Mouse (Mus musculus): ENCODE measurements around the gene Hspa1l. TPM values are rescaled to one million over a fixed set of nuclear protein-coding genes. Genes with fewer than 3 reads are reported as not detected.
"Not testable (repeated sequence)": the region's sequence is repeated elsewhere in the genome, so short reads cannot be mapped to it uniquely, and the experiment has no call there.

Hspa1l gene
- polyA plus RNA-seq, 1 experiment from 2014 or later, result 1.7 TPM

DNA sequence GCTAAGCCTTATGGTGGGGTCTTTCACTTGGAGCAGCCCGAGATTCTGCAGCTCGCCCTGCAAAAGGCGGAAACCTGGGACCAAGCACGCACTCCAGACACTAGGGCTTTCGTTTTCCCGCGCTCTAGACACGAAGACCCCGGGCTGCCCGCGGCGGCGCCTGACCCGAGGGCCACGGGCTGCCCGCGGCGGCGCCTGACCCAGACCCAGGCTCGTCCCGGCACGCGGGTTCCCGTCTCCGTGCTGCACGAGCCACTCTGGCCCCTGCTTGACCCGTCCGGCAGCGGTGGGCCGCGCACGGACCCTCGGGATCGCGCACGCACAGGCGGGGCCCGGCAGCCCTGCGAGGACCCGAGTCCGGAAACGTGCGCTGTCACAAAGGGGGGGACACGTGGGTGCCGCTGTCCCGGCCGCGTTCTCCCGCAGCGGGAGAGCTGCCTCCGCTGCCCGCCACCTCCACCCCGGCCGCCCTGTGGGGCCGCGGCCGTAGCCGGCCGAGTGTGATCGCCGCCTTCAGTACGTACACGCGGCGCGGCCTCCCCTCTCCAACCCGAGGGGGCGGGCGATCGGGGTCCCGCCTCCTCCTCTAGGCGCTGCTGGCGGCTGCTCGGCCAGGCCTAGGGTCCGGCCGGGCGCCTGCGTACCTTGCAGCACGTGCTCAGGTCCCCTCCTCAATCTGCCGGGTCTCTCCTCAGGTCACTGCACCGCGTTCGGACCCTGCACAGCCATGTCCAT, 28.4 kb downstream of the Hspa1l start, which contains the start of gene Vars:
Gene Vars (plus strand): TSS at position 271 of the 735 bp plus-strand sequence.
- WGBS (ENCODE audit: missing documents), result under 1% methylated on average over 77 of the region's 83 CpGs
- Histone ChIP-seq H3K36me3 (ENCODE audit: inconsistent target) (peaks cover 13% of the 10 kb centered on the region; the same call in 1 of the 2 replicates), H3K4me3 (ENCODE audit: inconsistent target) (peak within 1 kb of the TSS; percentile 72), H3K79me2 (ENCODE audit: inconsistent target) (peaks cover 69% of the 10 kb centered on the region), H3K27ac (peak within 1 kb of the TSS; percentile 94)

DNA sequence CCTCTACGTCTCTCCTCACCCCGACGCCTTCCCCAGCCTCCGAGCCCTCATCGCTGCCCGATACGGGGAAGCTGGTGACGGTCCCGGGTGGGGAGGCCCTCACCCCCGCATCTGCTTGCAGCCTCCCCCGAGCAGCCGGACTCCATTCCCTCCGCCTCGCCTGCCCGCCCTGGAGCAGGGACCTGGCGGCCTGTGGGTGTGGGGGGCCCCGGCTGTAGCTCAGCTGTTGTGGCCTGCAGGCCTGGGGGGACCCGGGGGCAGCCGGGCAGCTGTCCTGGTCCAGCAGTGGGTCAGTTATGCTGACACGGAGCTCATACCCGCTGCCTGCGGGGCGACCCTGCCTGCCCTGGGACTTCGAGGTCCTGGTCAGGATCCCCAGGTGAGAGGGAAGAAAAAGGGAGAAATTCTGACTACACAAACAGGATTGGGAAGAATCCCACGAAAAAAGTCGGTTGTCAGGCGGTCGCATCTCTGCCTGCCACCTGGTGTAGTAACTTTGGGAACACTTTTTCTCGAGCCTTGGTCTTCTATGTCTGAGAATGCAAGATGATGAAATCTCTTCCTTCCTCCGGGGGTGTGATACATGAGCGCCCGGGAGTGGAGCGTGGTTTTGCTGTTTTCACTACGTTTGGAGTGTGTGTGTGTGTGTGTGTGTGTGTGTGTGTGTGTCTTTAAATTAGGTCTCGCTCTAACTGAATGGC, 29.1 kb downstream of the Hspa1l start:
- peak overlapping the region; percentile 40 for H3K4me3 ChIP-seq (ENCODE audit: inconsistent target)
- H3K79me2 ChIP-seq (ENCODE audit: inconsistent target), result peaks cover 67% of the 10 kb centered on the region
- 1% methylated on average over 35 of the region's 35 CpGs for WGBS (ENCODE audit: missing documents)
- H3K27ac ChIP-seq, result peak overlapping the region; percentile 70
- peaks cover 13% of the 10 kb centered on the region; the same call in 1 of the 2 replicates for H3K36me3 ChIP-seq (ENCODE audit: inconsistent target)

DNA sequence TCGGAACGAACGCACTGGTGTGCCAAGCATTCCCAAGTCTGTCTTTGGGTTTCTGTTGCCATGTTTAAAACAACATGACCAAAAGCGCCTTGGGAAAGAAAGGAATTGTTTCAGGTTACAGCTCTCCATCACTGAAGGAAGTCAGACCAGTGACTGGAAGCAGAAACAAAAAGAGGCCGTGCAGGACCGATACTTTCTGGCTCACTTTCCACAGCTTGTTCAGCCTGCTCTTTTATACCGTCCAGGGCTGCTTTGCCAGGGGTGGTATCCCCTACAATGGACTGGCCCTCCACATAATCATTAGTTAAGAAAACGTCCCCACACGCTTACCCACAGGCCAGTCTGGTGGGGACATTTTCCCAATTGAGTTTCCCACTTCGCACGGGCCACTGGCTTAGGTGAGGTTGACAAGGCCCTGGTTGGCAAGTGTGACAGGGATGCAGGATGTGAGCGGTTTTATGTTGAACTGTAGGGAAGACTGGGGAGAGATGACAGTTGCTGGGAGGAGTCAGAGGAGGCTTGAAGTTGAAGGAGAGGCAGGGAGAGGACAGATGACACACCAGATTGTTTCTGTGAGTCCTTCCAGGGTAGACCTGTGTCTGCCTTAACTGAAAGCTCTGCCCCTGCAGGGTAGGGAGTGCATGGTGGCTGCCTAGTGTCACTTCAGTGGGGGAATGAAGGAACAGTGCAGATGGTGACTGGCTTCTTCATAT, 29.8 kb downstream of the Hspa1l start:
- H3K4me3 ChIP-seq (ENCODE audit: inconsistent target), result peak overlapping the region; percentile 40
- H3K36me3 ChIP-seq (ENCODE audit: inconsistent target), result peaks cover 13% of the 10 kb centered on the region; the same call in 1 of the 2 replicates
- peak overlapping the region; percentile 70 for H3K27ac ChIP-seq
- peaks cover 60% of the 10 kb centered on the region for H3K79me2 ChIP-seq (ENCODE audit: inconsistent target)
- WGBS (ENCODE audit: missing documents), result 3% methylated on average over 12 of the region's 12 CpGs

DNA sequence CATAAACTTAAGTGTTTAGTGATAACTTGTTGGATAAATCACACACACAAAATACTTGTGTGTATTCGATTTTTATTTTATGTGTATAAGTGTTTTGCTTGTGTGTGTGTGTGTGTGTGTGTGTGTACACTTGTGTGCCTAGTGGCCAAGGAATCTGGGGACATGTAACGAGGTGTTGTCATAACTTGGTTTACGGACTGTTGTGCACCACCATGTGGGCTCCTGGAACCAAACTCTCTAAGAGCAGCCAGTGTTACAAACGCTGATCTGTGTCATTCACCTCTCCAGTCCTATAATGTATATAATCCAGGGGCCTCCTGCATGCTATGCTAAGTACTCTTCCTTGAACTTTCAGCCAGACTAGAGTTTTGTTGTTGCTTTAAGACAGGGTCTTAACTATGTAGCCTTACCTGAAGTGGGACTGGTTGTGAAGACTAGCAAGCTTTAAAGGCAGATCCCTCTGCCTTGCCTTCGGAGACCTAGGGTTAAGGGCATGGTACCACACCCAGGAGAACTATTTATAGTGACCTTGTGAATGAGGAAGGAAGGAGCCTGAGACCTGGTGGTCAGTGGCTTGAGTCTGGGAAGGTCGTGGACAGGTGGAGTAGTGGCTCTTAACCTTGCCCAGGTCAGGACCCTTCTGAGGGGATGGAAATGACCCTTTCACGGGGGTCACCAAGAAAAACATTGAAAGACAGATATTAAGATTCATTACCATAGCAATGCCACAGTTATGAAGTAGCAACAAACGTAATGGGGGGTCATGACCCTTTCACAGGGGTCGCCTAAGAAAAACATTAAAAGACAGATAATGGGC, 30.7 kb downstream of the Hspa1l start:
- Histone ChIP-seq H3K27ac (peak overlapping the region; percentile 21; the same call in 1 of the 2 replicates), H3K36me3 (ENCODE audit: inconsistent target) (peaks cover 13% of the 10 kb centered on the region; the same call in 1 of the 2 replicates), H3K4me3 (ENCODE audit: inconsistent target) (no peak overlapping the region), H3K79me2 (ENCODE audit: inconsistent target) (peaks cover 50% of the 10 kb centered on the region)
- WGBS (ENCODE audit: missing documents), result 43% methylated on average over 9 of the region's 9 CpGs

DNA sequence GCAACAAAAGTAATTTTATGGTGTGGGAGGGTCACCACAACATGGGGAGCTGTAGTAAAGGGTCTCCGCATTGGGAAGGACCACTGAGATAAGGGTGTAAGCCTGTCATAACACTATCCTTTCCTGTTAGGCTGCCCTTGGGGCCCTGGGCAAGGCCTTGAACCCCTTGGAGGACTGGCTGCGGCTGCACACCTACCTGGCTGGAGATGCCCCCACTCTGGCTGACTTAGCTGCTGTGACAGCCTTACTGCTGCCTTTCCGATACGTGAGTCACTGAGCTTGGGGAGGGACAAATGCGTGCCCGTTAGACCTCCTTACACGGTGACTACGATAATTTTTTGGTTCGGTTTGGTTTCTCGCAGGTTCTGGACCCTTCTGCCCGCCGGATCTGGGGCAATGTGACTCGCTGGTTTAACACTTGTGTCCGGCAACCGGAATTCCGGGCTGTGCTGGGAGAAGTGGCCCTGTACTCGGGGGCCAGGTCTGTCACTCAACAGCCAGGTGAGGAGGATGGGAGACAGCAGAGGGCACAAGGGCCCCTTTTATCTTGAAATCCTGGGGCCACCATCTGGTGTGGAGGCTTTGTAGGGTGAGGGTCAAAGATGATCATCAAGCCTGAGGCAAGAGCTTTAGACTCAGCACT, 31.7 kb downstream of the Hspa1l start:
- WGBS (ENCODE audit: missing documents), result 97% methylated on average over 13 of the region's 17 CpGs
- Histone ChIP-seq H3K79me2 (ENCODE audit: inconsistent target) (peaks cover 41% of the 10 kb centered on the region), H3K36me3 (ENCODE audit: inconsistent target) (peaks cover 13% of the 10 kb centered on the region; the same call in 1 of the 2 replicates), H3K27ac (no peak overlapping the region), H3K4me3 (ENCODE audit: inconsistent target) (no peak overlapping the region)

DNA sequence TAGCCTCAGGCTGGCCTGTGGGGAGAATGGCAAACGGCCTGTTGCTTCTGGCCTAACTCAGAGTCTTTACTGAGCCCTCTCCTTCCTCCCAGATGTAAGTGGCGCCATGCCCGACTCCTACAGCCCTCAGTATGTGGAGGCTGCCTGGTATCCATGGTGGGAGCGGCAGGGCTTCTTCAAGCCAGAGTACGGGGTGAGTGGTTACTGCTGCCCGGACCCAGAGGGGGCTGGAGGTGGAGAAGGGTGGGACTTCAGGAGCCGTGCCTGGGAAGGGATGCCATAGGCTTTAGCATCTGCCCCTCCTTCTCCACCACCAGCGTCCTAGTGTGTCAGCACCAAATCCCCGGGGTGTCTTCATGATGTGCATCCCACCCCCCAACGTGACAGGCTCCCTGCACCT, 32.7 kb downstream of the Hspa1l start:
- H3K27ac ChIP-seq, result no peak overlapping the region
- H3K79me2 ChIP-seq (ENCODE audit: inconsistent target), result peaks cover 32% of the 10 kb centered on the region
- H3K36me3 ChIP-seq (ENCODE audit: inconsistent target), result peaks cover 20% of the 10 kb centered on the region; the same call in 1 of the 2 replicates
- 94% methylated on average over 10 of the region's 10 CpGs for WGBS (ENCODE audit: missing documents)
- no peak overlapping the region for H3K4me3 ChIP-seq (ENCODE audit: inconsistent target)

DNA sequence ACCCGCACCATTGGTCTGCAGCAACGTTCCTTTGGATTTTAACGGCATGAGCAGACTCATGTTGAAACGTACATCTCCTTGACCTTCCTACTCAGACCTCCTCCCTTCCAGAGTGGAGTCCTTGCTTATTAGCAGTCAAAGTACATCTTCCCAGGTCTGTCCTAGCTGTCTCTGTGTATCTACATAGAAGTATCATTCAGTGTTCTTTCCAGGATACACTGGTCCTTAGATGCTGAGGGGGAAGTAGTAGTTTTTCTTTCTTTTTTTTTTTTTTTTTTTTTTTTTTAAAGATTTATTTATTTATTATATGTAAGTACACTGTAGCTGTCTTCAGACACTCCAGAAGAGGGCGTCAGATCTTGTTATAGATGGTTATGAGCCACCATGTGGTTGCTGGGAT, 33.4 kb downstream of the Hspa1l start:
- H3K36me3 ChIP-seq (ENCODE audit: inconsistent target), result peaks cover 26% of the 10 kb centered on the region
- whole genome bisulfite sequencing (ENCODE audit: missing documents), result 94% methylated on average over 4 of the region's 5 CpGs
- H3K4me3 ChIP-seq (ENCODE audit: inconsistent target); H3K27ac ChIP-seq: not testable (repeated sequence)
- H3K79me2 ChIP-seq (ENCODE audit: inconsistent target), result peaks cover 32% of the 10 kb centered on the region

DNA sequence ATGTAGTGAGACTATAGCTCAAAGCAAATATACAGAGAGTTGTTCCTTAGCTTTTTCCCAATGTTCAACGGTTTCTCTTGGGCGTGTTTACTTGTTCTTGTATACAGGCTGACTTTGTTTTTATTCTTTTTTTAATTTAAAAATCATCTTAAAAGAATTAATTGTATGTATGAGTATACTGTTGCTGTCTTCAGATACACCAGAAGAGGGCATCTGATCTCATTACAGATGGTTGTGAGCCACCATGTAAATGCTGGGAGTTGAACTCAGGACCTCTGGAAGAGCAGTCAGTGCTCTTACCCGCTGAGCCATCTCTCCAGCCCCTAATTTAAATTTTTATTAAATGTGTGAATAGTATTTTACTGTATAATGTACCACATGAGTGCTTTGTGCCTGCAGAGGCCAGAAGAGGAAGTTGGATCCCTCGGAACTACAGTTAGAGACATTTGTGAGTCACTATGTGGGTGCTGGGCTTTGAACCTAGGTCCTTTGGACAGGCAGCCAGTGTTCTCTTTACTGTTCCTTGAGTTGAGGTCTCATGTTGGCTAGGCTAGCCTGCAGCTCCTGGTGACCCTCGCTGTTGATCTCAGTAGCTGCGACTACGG, 35.0 kb downstream of the Hspa1l start:
- Histone ChIP-seq H3K4me3 (ENCODE audit: inconsistent target) (no peak overlapping the region), H3K36me3 (ENCODE audit: inconsistent target) (peaks cover 42% of the 10 kb centered on the region), H3K79me2 (ENCODE audit: inconsistent target) (peaks cover 28% of the 10 kb centered on the region), H3K27ac (no peak overlapping the region)
- 72% methylated on average over 7 of the region's 7 CpGs for WGBS (ENCODE audit: missing documents)

DNA sequence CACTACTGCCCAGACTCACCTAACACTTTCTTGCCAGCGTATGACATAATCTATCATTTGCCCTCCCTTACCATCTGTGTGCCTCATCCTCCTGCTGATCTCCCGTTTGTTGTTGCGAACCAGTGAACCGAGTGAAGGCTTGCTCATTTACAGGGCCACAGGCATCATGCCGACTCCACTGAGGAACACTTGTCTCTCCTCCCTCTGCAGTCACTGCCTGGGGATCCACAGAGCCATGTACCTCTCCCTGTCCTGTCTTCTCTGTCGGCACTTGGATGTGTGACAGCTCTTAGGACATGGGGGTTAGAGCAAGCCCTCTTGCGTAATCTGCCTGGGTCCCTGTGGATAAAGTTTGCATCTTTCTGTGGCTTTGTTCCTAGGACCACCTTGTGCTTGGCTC, 37.1 kb downstream of the Hspa1l start:
- WGBS (ENCODE audit: missing documents), result 88% methylated on average over 7 of the region's 7 CpGs
- peaks cover 60% of the 10 kb centered on the region for H3K36me3 ChIP-seq (ENCODE audit: inconsistent target)
- H3K27ac ChIP-seq, result no peak overlapping the region
- peaks cover 7% of the 10 kb centered on the region; the same call in 1 of the 2 replicates for H3K79me2 ChIP-seq (ENCODE audit: inconsistent target)
- H3K4me3 ChIP-seq (ENCODE audit: inconsistent target), result no peak overlapping the region

DNA sequence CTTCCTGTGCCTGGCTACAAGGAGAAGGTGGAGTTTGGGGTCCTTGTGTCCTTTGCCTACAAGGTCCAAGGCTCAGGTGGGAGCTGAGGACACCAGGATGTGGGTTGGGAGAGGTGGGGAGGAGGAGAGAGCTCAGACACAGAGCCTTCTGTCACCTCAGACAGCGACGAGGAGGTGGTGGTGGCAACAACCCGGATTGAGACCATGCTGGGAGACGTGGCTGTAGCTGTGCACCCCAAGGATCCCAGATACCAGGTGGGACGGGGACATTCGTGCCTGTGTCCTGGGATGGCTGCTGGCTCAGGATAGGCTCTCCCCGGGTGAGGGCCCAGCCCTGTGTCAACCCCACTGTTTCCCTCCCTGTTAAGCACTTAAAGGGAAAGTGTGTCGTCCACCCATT, 38.9 kb downstream of the Hspa1l start:
- Histone ChIP-seq H3K79me2 (ENCODE audit: inconsistent target) (no peaks in the 10 kb centered on the region), H3K36me3 (ENCODE audit: inconsistent target) (peaks cover 57% of the 10 kb centered on the region), H3K27ac (no peak overlapping the region), H3K4me3 (ENCODE audit: inconsistent target) (no peak overlapping the region)
- 99% methylated on average over 8 of the region's 8 CpGs for WGBS (ENCODE audit: missing documents)

DNA sequence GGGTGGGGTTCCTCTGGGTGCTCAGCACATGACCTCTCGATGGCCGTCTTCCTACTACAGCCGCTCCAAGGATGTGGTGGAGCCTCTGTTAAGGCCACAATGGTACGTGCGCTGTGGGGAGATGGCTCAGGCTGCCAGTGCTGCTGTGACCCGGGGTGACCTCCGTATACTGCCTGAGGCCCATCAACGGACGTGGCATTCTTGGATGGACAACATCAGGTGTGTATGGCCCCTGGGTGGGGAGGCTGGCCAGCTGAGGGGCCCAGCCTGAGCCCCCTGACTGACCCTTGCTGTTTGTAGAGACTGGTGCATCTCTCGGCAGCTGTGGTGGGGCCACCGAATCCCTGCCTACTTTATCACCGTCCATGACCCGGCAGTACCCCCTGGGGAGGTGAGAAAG, 39.9 kb downstream of the Hspa1l start:
- WGBS (ENCODE audit: missing documents), result 92% methylated on average over 13 of the region's 13 CpGs
- Histone ChIP-seq H3K27ac (no peak overlapping the region), H3K36me3 (ENCODE audit: inconsistent target) (peaks cover 57% of the 10 kb centered on the region), H3K79me2 (ENCODE audit: inconsistent target) (no peaks in the 10 kb centered on the region), H3K4me3 (ENCODE audit: inconsistent target) (no peak overlapping the region)

DNA sequence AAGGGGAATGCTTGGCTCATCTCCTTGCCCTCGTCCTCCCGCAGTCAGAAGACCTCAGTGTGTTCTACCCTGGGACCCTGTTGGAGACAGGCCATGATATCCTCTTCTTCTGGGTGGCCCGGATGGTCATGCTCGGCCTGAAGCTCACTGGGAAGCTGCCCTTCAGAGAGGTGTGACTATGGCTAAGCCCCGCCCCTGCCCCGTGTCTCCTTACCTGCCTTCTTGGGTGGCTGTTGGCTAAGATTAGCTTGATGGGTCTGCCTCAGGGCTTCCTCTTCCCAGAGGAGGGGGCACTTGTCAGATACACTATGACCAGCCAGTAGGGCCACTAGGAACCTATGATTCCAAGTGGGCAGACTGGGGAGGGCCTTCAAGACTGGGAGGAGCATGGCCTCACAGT, 40.7 kb downstream of the Hspa1l start:
- Histone ChIP-seq H3K27ac (no peak overlapping the region), H3K36me3 (ENCODE audit: inconsistent target) (peaks cover 57% of the 10 kb centered on the region), H3K79me2 (ENCODE audit: inconsistent target) (no peaks in the 10 kb centered on the region), H3K4me3 (ENCODE audit: inconsistent target) (no peak overlapping the region)
- 88% methylated on average over 6 of the region's 6 CpGs for WGBS (ENCODE audit: missing documents)

DNA sequence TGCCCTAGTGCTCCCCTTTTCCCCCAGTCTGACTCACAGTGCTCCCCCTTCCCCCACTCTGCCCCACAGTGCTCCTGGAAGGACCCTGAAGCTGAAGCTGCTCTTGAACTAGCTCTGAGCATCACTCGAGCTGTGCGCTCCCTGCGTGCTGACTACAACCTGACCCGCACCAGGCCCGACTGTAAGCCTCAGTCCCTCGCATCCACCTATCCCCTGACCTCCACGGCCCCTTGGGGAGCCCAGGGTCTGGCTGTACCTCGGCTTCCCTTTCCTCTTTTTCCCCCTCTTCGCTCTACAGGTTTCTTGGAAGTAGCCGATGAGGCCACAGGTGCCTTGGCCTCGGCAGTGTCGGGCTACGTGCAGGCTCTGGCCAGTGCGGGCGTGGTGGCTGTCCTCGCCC, 42.8 kb downstream of the Hspa1l start:
- H3K4me3 ChIP-seq (ENCODE audit: inconsistent target), result no peak overlapping the region
- no peak overlapping the region for H3K27ac ChIP-seq
- 93% methylated on average over 16 of the region's 16 CpGs for WGBS (ENCODE audit: missing documents)
- H3K36me3 ChIP-seq (ENCODE audit: inconsistent target), result peaks cover 49% of the 10 kb centered on the region
- no peaks in the 10 kb centered on the region for H3K79me2 ChIP-seq (ENCODE audit: inconsistent target)

Data from macrophage (primary cell).